Mouse (Mus musculus) C2C12 (cell line): Measurements from ENCODE around the gene Ms4a2. TPM values are rescaled to one million over a fixed set of nuclear protein-coding genes. Genes with fewer than 3 reads are reported as not detected.

Experiments
- H3K27me3 ChIP-seq: one replicate; pipeline ENCODE4 v1.6.1; 2011; ENCODE audit not compliant: control insufficient read depth, insufficient read depth, insufficient read length
- H3K36me3 ChIP-seq: one replicate; pipeline ENCODE4 v1.6.1; 2011; ENCODE audit not compliant: control insufficient read depth, insufficient read depth
- H3K4me3 ChIP-seq: one replicate; pipeline ENCODE4 v1.5.1; 2011; ENCODE audit warnings: mild to moderate bottlenecking, control low read depth; ENCODE audit not compliant: poor library complexity, insufficient read depth, severe bottlenecking
- H3K79me2 ChIP-seq: one replicate; pipeline ENCODE4 v1.6.1; 2011; ENCODE audit not compliant: control insufficient read depth, insufficient read depth
- H3K79me3 ChIP-seq: one replicate; pipeline ENCODE4 v1.6.1; 2011; ENCODE audit warnings: low read depth, control low read depth
- H3ac ChIP-seq: one replicate; pipeline ENCODE3; 2011; ENCODE audit warnings: low read depth; ENCODE audit not compliant: control insufficient read depth, insufficient read length
- CEBPB ChIP-seq: IDR thresholded peaks from one replicate; pipeline ENCODE4 v1.6.1; 2011; ENCODE audit warnings: low read depth, mild to moderate bottlenecking, control low read depth, moderate library complexity
- CTCF ChIP-seq: IDR thresholded peaks from one replicate; pipeline ENCODE4 v1.5.1; 2011; ENCODE audit not compliant: control insufficient read depth, insufficient read depth, insufficient read length
- FOSL1 ChIP-seq: IDR thresholded peaks from one replicate; pipeline ENCODE4 v1.8.0; 2011; ENCODE audit warnings: mild to moderate bottlenecking, low read length; ENCODE audit not compliant: poor library complexity, insufficient read depth, severe bottlenecking
- MAX ChIP-seq: IDR thresholded peaks from one replicate; pipeline ENCODE4 v1.6.1; 2011; ENCODE audit warnings: mild to moderate bottlenecking, control low read depth
- MYOD1 ChIP-seq: IDR thresholded peaks from one replicate; pipeline ENCODE4 v1.6.1; 2011; ENCODE audit warnings: low read depth; ENCODE audit not compliant: control insufficient read depth, insufficient read length
- MYOG ChIP-seq: IDR thresholded peaks from one replicate; pipeline ENCODE4 v1.6.1; 2011; ENCODE audit not compliant: control insufficient read depth, insufficient read length; ENCODE audit errors: extremely low read depth
- USF1 ChIP-seq: IDR thresholded peaks from one replicate; pipeline ENCODE4 v1.6.1; 2011; ENCODE audit warnings: low read depth, mild to moderate bottlenecking, control low read depth, moderate library complexity
- polyA plus RNA-seq: library from polyadenylated mRNA; unstranded; fragments of >200 nt; fragmentation: generic; extraction: Trizol; gene quantifications from one replicate; pipeline ENCODE4 v1.2.1, GENCODE M21; 2012; ENCODE audit warnings: missing spikeins

Gene Ms4a2
- polyA plus RNA-seq, 1 experiment, result not detected

- Histone ChIP-seq H3K79me3 (no peaks in the 10 kb centered on the region), H3K79me2 (no peaks in the 10 kb centered on the region), H3K4me3 (no peak overlapping the region), H3K27me3 (no peaks in the 10 kb centered on the region), H3K36me3 (no peaks in the 10 kb centered on the region), H3ac (no peak overlapping the region)
- TF ChIP-seq FOSL1 (no peak), MYOG (no peak), CTCF (no peak), MAX (no peak), MYOD1 (no peak), CEBPB (no peak), USF1 (no peak)
These were observed 1.3 kb upstream of the Ms4a2 start for GRCm38 (mm10) chr19:11624800-11625199.

GRCm38 (mm10) chr19:11617983-11618382 is 5.5 kb downstream of the Ms4a2 start:
- Histone ChIP-seq H3ac (no peak overlapping the region), H3K79me3 (no peaks in the 10 kb centered on the region), H3K4me3 (no peak overlapping the region), H3K79me2 (no peaks in the 10 kb centered on the region), H3K36me3 (no peaks in the 10 kb centered on the region), H3K27me3 (no peaks in the 10 kb centered on the region)
- no peak for TF ChIP-seq CTCF
- no peak for TF ChIP-seq FOSL1
- TF ChIP-seq MAX, result no peak
- no peak for TF ChIP-seq USF1
- TF ChIP-seq CEBPB, result no peak
- no peak for TF ChIP-seq MYOD1
- no peak for TF ChIP-seq MYOG

- no peak for TF ChIP-seq MYOD1
- no peak for TF ChIP-seq MYOG
- TF ChIP-seq FOSL1, result no peak
- H3K79me2 ChIP-seq, result no peaks in the 10 kb centered on the region
- no peaks in the 10 kb centered on the region for H3K79me3 ChIP-seq
- no peak overlapping the region for H3K4me3 ChIP-seq
- H3K36me3 ChIP-seq, result no peaks in the 10 kb centered on the region
- H3ac ChIP-seq, result no peak overlapping the region
- no peaks in the 10 kb centered on the region for H3K27me3 ChIP-seq
These were observed 8.7 kb downstream of the Ms4a2 start for GRCm38 (mm10) chr19:11614805-11615204.

GRCm38 (mm10) chr19:11613776-11614443 is 9.6 kb downstream of the Ms4a2 start:
- Histone ChIP-seq H3K27me3 (no peaks in the 10 kb centered on the region), H3K4me3 (no peak overlapping the region), H3K79me2 (no peaks in the 10 kb centered on the region), H3K79me3 (no peaks in the 10 kb centered on the region), H3ac (no peak overlapping the region), H3K36me3 (no peaks in the 10 kb centered on the region)
- TF ChIP-seq MAX (no peak), FOSL1 (no peak), USF1 (no peak), CEBPB (no peak), CTCF (no peak), MYOG (no peak), MYOD1 (no peak)

- TF ChIP-seq MYOD1, result no peak
- TF ChIP-seq MAX, result no peak
- TF ChIP-seq CTCF, result no peak
These were observed 10.4 kb downstream of the Ms4a2 start for GRCm38 (mm10) chr19:11613084-11613483.

GRCm38 (mm10) chr19:11612293-11612692 is 11.2 kb downstream of the Ms4a2 start:
- Histone ChIP-seq H3ac (no peak overlapping the region), H3K4me3 (no peak overlapping the region), H3K79me2 (no peaks in the 10 kb centered on the region), H3K36me3 (no peaks in the 10 kb centered on the region), H3K79me3 (no peaks in the 10 kb centered on the region), H3K27me3 (no peaks in the 10 kb centered on the region)
- TF ChIP-seq CEBPB (no peak), MYOG (no peak), MAX (no peak), MYOD1 (no peak), CTCF (no peak), USF1 (no peak), FOSL1 (no peak)

More at GRCm38 (mm10) chr19:11613084-11613483, 10.4 kb downstream of the Ms4a2 start:
- no peaks in the 10 kb centered on the region for H3K79me3 ChIP-seq
- H3K79me2 ChIP-seq, result no peaks in the 10 kb centered on the region
- H3K36me3 ChIP-seq, result no peaks in the 10 kb centered on the region
- H3ac ChIP-seq, result no peak overlapping the region
- no peaks in the 10 kb centered on the region for H3K27me3 ChIP-seq
- no peak overlapping the region for H3K4me3 ChIP-seq
